Mouse (Mus musculus): ENCODE data around the gene Kdm8. TPM values are rescaled to one million over a fixed set of nuclear protein-coding genes. Genes with fewer than 3 reads are reported as not detected.

The Kdm8 gene
- 1 to 10 TPM; 3.4 to 4.1 TPM for total RNA-seq (2023)

GRCm38 (mm10) chr7:125444464-125445401 lies at the start of gene Kdm8:
TSS of gene Kdm8 (plus strand) at chr7:125444676.

GRCm38 (mm10) chr7:125490947-125491735 lies 46.7 kb downstream of the Kdm8 start, which contains the start of gene Nsmce1:
TSS of gene Nsmce1 (minus strand) at chr7:125491596.

Other genes with a start within 250 kb of the Kdm8 start
- 10 to 100 TPM; 19.5 to 24.0 TPM for gene Nsmce1, start 46.9 kb downstream of the Kdm8 start, total RNA-seq (2023)
- 10 to 100 TPM; 41.1 to 44.5 TPM for gene Il4ra, start 107.4 kb downstream of the Kdm8 start, total RNA-seq (2023)
- 1 to 10 TPM; 1.3 to 2.6 TPM for gene Il21r, start 158.8 kb downstream of the Kdm8 start, total RNA-seq (2023)